Mouse (Mus musculus) retina, adult 2 months (tissue): ENCODE data around the gene Olfr223.
"Not testable (repeated sequence)": the region's sequence is repeated elsewhere in the genome, so short reads cannot be mapped to it uniquely, and the experiment has no call there.

ENCODE experiments used
- DNase-seq: peaks from one replicate; pipeline ENCODE4 v3.0.0-alpha.2; 2012; ENCODE audit warnings: low read depth, low spot score

Olfr223 gene

GRCm38 (mm10) chr11:59596950-59597349 is 3.9 kb upstream of the Olfr223 start:
- no peak for DNase-seq

- DNase-seq: no peak
These were observed 3.0 kb upstream of the Olfr223 start for GRCm38 (mm10) chr11:59596091-59596490.

- no peak for DNase-seq
These were observed 3.6 kb downstream of the Olfr223 start for GRCm38 (mm10) chr11:59589496-59589895.

GRCm38 (mm10) chr11:59584539-59584938 is 8.6 kb downstream of the Olfr223 start:
- DNase-seq: no peak

- not testable (repeated sequence) for DNase-seq
These were observed 17.0 kb downstream of the Olfr223 start, which contains the start of gene Olfr222 for GRCm38 (mm10) chr11:59576135-59576534. TSS of gene Olfr222 (minus strand) at chr11:59576235.

- DNase-seq: no peak
These were observed 17.4 kb downstream of the Olfr223 start for GRCm38 (mm10) chr11:59575726-59576125.

GRCm38 (mm10) chr11:59569306-59569705 is 23.8 kb downstream of the Olfr223 start:
- no peak for DNase-seq

- DNase-seq: no peak
These were observed 30.3 kb downstream of the Olfr223 start for GRCm38 (mm10) chr11:59562837-59563236.

GRCm38 (mm10) chr11:59562336-59562735 is 30.8 kb downstream of the Olfr223 start:
- no peak for DNase-seq

- no peak for DNase-seq
These were observed 32.2 kb downstream of the Olfr223 start for GRCm38 (mm10) chr11:59560906-59561305.

- no peak for DNase-seq
These were observed 38.6 kb downstream of the Olfr223 start for GRCm38 (mm10) chr11:59554535-59554934.

GRCm38 (mm10) chr11:59554127-59554526 is 39.0 kb downstream of the Olfr223 start:
- DNase-seq: no peak

- DNase-seq: no peak
These were observed 49.1 kb downstream of the Olfr223 start for GRCm38 (mm10) chr11:59544005-59544404.

GRCm38 (mm10) chr11:59543376-59543775 is 49.7 kb downstream of the Olfr223 start:
- no peak for DNase-seq

- no peak for DNase-seq
These were observed 50.6 kb downstream of the Olfr223 start for GRCm38 (mm10) chr11:59542442-59542841.

- no peak for DNase-seq
These were observed 51.8 kb downstream of the Olfr223 start, which contains the start of gene Nlrp3 for GRCm38 (mm10) chr11:59541324-59541723. TSS of gene Nlrp3 (plus strand) at chr11:59541568.

- DNase-seq: no peak
These were observed 53.0 kb downstream of the Olfr223 start for GRCm38 (mm10) chr11:59540123-59540522.
